Mouse (Mus musculus) C2C12 (cell line): Measurements from ENCODE around the gene Arfgap2.

ENCODE experiments used
- CTCF ChIP-seq: IDR thresholded peaks from one replicate; pipeline ENCODE4 v1.5.1; 2011; ENCODE audit not compliant: control insufficient read depth, insufficient read depth, insufficient read length
- MYOD1 ChIP-seq: IDR thresholded peaks from one replicate; pipeline ENCODE4 v1.6.1; 2011; ENCODE audit warnings: low read depth; ENCODE audit not compliant: control insufficient read depth, insufficient read length

DNA sequence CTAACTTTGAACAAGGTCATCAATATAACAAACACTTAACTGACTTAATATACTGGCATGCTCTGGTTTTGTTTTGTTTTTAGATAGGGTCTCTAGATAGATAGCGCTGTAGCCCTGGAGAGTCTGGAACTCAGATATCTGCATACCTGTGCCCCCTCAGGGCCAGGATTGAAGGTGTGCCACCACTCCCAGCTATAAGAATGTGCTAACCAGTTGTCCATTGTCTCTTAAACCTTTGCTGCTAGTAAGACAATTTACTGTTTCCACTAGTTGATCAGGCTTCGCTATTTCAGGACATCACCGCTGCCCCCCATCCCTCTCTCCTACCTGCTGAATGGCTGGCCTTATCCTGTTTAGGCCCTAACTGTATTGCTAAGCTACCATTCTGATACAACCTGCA, 44.3 kb upstream of the Arfgap2 start:
- TF ChIP-seq MYOD1 = no peak
- no peak for TF ChIP-seq CTCF
